Mouse (Mus musculus): ENCODE results near the gene Flywch1.

GRCm38 (mm10) chr17:23758801-23759200 lies 12.6 kb downstream of the Flywch1 start:
- TF ChIP-seq POLR2A (IDR thresholded peaks at IDR 0.05; ENCODE audit: borderline replicate concordance, low read depth, low read length) (no peak), CTCF (IDR thresholded peaks at IDR 0.05; ENCODE audit: low read depth, low read length) (no peak)

Measured in bone marrow macrophage, adult 2 months (primary cell).